Comparison of ENCODE assay signal across 10 mouse cellular contexts in genomic region chr6:126768957-126769665, GRCm38 (mm10). TPM values are rescaled to one million over a fixed set of nuclear protein-coding genes. Genes with fewer than 3 reads are reported as not detected.
DNase-seq lines count a peak whose midpoint lies in the region; ATAC-seq and TF ChIP-seq lines count a peak whose summit lies in the region.
"Had no signal": no experiment of that assay in that cellular context is flagged by ENCODE, and none has a peak within 500 bp of the region (broad histone marks: within the 10 kb centered on the region; RNA-seq: fewer than 3 reads in every experiment).

No protein-coding gene starts in this region.

- intact Hi-C loops in heart, postnatal 36 days (cut with DNase I), result no loop called here
- intact Hi-C loops in gastrocnemius, adult 2 months (cut with DNase I), result no loop called here

- peak; percentile 32 for DNase-seq in lung, embryonic 14.5 days
- no peak for DNase-seq in lung, adult 2 months
- DNase-seq in midbrain, embryonic 11.5 days (ENCODE audit: low spot score, missing footprints), result no peak
- peak; percentile 55 to 64 for DNase-seq in thymus, postnatal 36 days
- no peak for DNase-seq in heart, postnatal 36 days
- DNase-seq in gastrocnemius, adult 2 months, result no peak
- DNase-seq in urinary bladder, postnatal 25 days (ENCODE audit: low spot score), result no peak

- no peak overlapping the region for H3K27ac ChIP-seq in lung, embryonic 14.5 days (ENCODE audit: low read depth)
- peak overlapping the region; percentile 57 for H3K27ac ChIP-seq in midbrain, embryonic 11.5 days (ENCODE audit: low read depth, low read length)
- H3K27ac ChIP-seq in gastrocnemius, adult 2 months, result no peak overlapping the region
- H3K27ac ChIP-seq: heart, embryonic 13.5 days; macrophage had no signal

- H3K36me3 ChIP-seq in lung, embryonic 14.5 days (ENCODE audit: insufficient read depth), result no peaks in the 10 kb centered on the region
- H3K36me3 ChIP-seq in midbrain, embryonic 11.5 days (ENCODE audit: control insufficient read depth, insufficient read depth, low read length), result no peaks in the 10 kb centered on the region
- H3K36me3 ChIP-seq: heart, embryonic 13.5 days had no signal

- TF ChIP-seq POLR2A in lung, adult 2 months (IDR thresholded peaks at IDR 0.05; ENCODE audit: borderline replicate concordance, extremely low read depth, low read depth, low read length), result no peak

- no peaks in the 10 kb centered on the region for H3K4me1 ChIP-seq in lung, embryonic 14.5 days (ENCODE audit: insufficient read depth)
- no peaks in the 10 kb centered on the region for H3K4me1 ChIP-seq in lung, adult 2 months (ENCODE audit: control insufficient read depth, insufficient read depth, low read length)
- H3K4me1 ChIP-seq in midbrain, embryonic 11.5 days (ENCODE audit: control insufficient read depth, insufficient read depth, low read length), result peaks cover 18% of the 10 kb centered on the region

- no peaks in the 10 kb centered on the region for H3K9me3 ChIP-seq in lung, embryonic 14.5 days (ENCODE audit: low read depth, low read length)
- H3K9me3 ChIP-seq in midbrain, embryonic 11.5 days (ENCODE audit: control insufficient read depth, low read length), result no peaks in the 10 kb centered on the region
- H3K9me3 ChIP-seq: heart, embryonic 13.5 days had no signal

- WGBS in lung, embryonic 14.5 days, result 60% methylated on average over 11 of the region's 11 CpGs
- WGBS in lung, adult 2 months, result 68% methylated on average over 11 of the region's 11 CpGs
- 76% methylated on average over 11 of the region's 11 CpGs for WGBS in midbrain, embryonic 11.5 days

- no peak for ATAC-seq in lung, embryonic 14.5 days (ENCODE audit: insufficient read depth)
- ATAC-seq in granulocyte monocyte progenitor cell, adult 5-6 weeks (replicated peaks; ENCODE audit: poor library complexity, severe bottlenecking), result peak; percentile 30
- ATAC-seq in midbrain, embryonic 11.5 days (ENCODE audit: low FRiP score), result no peak

- H3K4me3 ChIP-seq in lung, embryonic 14.5 days (ENCODE audit: low read depth, low read length), result no peak overlapping the region
- no peak overlapping the region for H3K4me3 ChIP-seq in lung, adult 2 months (replicated peaks; ENCODE audit: extremely low read depth, low read depth, low read length)
- H3K4me3 ChIP-seq in midbrain, embryonic 11.5 days (ENCODE audit: low read depth, low read length), result no peak overlapping the region
- no peak overlapping the region for H3K4me3 ChIP-seq in gastrocnemius, adult 2 months
- H3K4me3 ChIP-seq: heart, embryonic 13.5 days had no signal

- H3K4me2 ChIP-seq in lung, embryonic 14.5 days, result no peak overlapping the region
- H3K4me2 ChIP-seq in midbrain, embryonic 11.5 days, result no peak overlapping the region
- H3K4me2 ChIP-seq: heart, embryonic 13.5 days had no signal

- H3K9ac ChIP-seq in lung, embryonic 14.5 days, result no peak overlapping the region
- H3K9ac ChIP-seq in midbrain, embryonic 11.5 days (ENCODE audit: low read length), result no peak overlapping the region
- H3K9ac ChIP-seq: heart, embryonic 13.5 days had no signal

- TF ChIP-seq CTCF in lung, embryonic 14.5 days (IDR thresholded peaks at IDR 0.05; ENCODE audit: low read depth), result 0 out of 2 replicates have a peak, but pooled peaks have one; percentile 7
- no peak for TF ChIP-seq CTCF in lung, adult 2 months (IDR thresholded peaks at IDR 0.05; ENCODE audit: insufficient read depth, low read length)
- TF ChIP-seq CTCF in gastrocnemius, adult 2 months (IDR thresholded peaks at IDR 0.05), result no peak

- no peaks in the 10 kb centered on the region for H3K27me3 ChIP-seq in lung, embryonic 14.5 days (ENCODE audit: insufficient read depth, low read length)
- H3K27me3 ChIP-seq in midbrain, embryonic 11.5 days (ENCODE audit: control insufficient read depth, insufficient read depth, low read length), result no peaks in the 10 kb centered on the region

RNA-seq across cellular contexts. Expression of gene Kcna6, which starts 28.6 kb away (rescaled TPM):
- 1.4 and 1.5 TPM in 2 replicates for polyA plus RNA-seq in lung, embryonic 14.5 days (2014; fragmentation: Nextera tagmentation; extraction: Ambion mirVana)
- 0.31 and 0.93 TPM in 2 replicates for polyA plus RNA-seq in lung, adult 2 months (2012; rRNA removed)
- 0.11 TPM in 1 of 2 replicates, not detected in the other for total RNA-seq in granulocyte monocyte progenitor cell, adult 5-6 weeks (2014; fragmentation: Nextera tagmentation)
- not detected in 2 replicates for total RNA-seq in granulocyte monocyte progenitor cell, adult 5-6 weeks (2017)
- 4.0 and 4.1 TPM in 2 replicates for polyA plus RNA-seq in midbrain, embryonic 11.5 days (2014; fragmentation: Nextera tagmentation; extraction: Ambion mirVana)
- total RNA-seq in heart, postnatal 36 days (2021), result 1 to 10 TPM; 1.2 to 1.3 TPM
- total RNA-seq in gastrocnemius, adult 2 months (2021), result under 1 TPM; 0.15 to 0.28 TPM
- polyA plus RNA-seq: macrophage had no signal

Comparison
In these comparisons a context has a peak if more than half of its experiments do, and no peak if none do; other contexts are left out.
1. DNase-seq: peak in lung, embryonic 14.5 days (single experiment) and thymus, postnatal 36 days (2 of 2); none in lung, adult 2 months (single experiment), midbrain, embryonic 11.5 days (single experiment), heart, postnatal 36 days (0 of 2), gastrocnemius, adult 2 months (single experiment) and urinary bladder, postnatal 25 days (single experiment).